Mouse (Mus musculus): ENCODE results near the gene H3f3b. TPM values are rescaled to one million over a fixed set of nuclear protein-coding genes. Genes with fewer than 3 reads are reported as not detected.

H3f3b gene
- polyA plus RNA-seq, 1 experiment from 2014 or later: 1,357 TPM

DNA sequence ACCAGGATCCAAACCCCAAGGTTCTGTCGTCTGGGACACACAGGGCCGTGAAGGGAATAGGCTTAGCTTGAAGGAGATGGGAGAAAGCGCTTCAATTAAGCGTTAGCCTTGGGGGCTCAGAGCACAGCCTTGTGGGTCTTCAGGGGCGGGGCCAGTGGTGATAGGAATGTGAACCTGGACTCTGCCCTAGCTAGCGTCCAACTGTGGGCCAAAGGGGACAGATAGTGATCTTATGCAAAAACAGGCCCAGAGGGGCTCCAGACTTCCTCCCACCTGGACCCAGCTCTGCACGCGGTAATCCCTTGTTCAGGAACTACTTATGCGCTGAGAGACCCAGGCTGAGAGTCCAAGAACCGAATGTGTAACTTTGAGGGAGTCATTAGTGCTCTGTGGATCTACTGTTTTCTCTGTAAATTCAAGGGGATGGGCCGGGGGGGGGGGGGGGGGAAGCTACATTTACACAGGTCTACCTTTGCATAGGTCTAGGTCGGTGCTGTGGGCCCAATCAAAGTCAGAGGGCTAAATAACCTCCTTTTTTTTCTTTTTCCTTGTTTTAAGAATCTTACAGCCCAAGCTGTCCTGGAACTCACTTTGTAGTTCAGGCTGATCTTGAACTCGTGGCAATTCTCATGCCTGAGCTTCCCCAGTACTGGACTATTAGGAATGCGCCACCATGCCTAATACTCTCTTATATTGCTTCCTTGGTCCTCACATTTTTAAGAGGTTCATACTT, 16.1 kb downstream of the H3f3b start:
- Histone ChIP-seq H3K27ac (replicated peaks) (peak overlapping the region; percentile 91), H3K4me3 (ENCODE audit: low read depth, low read length) (peak overlapping the region; percentile 68), H3K9me3 (ENCODE audit: control insufficient read depth, low read length) (no peaks in the 10 kb centered on the region), H3K4me2 (replicated peaks; ENCODE audit: low read depth) (peak overlapping the region; percentile 90), H3K9ac (ENCODE audit: low read length) (peak overlapping the region; percentile 87), H3K36me3 (ENCODE audit: control insufficient read depth, insufficient read depth, low read length) (peaks cover 7% of the 10 kb centered on the region; the same call in 1 of the 2 replicates), H3K27me3 (ENCODE audit: control insufficient read depth, insufficient read depth, low read length) (no peaks in the 10 kb centered on the region), H3K4me1 (replicated peaks; ENCODE audit: control insufficient read depth, insufficient read depth) (no peaks in the 10 kb centered on the region)
- 24% methylated on average over 14 of the region's 14 CpGs for WGBS
- TF ChIP-seq EP300 (optimal IDR thresholded peaks at IDR 0.05) (no peak), CTCF (IDR thresholded peaks at IDR 0.05; ENCODE audit: low read depth) (no peak)
- no peak for ATAC-seq (ENCODE audit: low FRiP score, low TSS enrichment)
- no peak for DNase-seq (ENCODE audit: low spot score)

DNA sequence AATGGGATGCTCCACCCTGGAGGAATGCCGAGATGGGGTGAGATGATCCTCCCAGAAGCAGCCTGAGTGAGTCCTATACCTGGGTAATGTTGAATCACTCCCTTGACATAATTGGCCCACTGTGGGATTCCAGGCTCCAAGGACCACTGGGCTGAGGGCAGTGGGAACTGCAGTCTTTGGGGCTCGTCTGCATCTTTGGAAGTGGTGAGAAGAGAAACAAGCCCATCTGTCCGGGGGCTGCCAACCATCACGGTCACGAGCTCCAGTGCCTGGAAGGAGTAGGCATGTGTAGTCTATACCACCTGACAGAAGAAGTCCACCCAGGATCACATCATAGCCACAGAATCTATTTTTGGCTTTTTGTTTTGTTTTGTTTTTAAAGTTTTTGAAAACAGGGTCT, 16.8 kb downstream of the H3f3b start:
- ATAC-seq (ENCODE audit: low FRiP score, low TSS enrichment) (no peak), DNase-seq (ENCODE audit: low spot score) (no peak)
- Histone ChIP-seq H3K9ac (ENCODE audit: low read length) (no peak overlapping the region), H3K27ac (replicated peaks) (no peak overlapping the region), H3K4me2 (replicated peaks; ENCODE audit: low read depth) (no peak overlapping the region), H3K9me3 (ENCODE audit: control insufficient read depth, low read length) (no peaks in the 10 kb centered on the region), H3K4me3 (ENCODE audit: low read depth, low read length) (no peak overlapping the region), H3K4me1 (replicated peaks; ENCODE audit: control insufficient read depth, insufficient read depth) (no peaks in the 10 kb centered on the region), H3K27me3 (ENCODE audit: control insufficient read depth, insufficient read depth, low read length) (no peaks in the 10 kb centered on the region), H3K36me3 (ENCODE audit: control insufficient read depth, insufficient read depth, low read length) (peaks cover 7% of the 10 kb centered on the region; the same call in 1 of the 2 replicates)
- WGBS: 86% methylated on average over 5 of the region's 5 CpGs
- TF ChIP-seq EP300 (optimal IDR thresholded peaks at IDR 0.05) (no peak), CTCF (IDR thresholded peaks at IDR 0.05; ENCODE audit: low read depth) (no peak)

DNA sequence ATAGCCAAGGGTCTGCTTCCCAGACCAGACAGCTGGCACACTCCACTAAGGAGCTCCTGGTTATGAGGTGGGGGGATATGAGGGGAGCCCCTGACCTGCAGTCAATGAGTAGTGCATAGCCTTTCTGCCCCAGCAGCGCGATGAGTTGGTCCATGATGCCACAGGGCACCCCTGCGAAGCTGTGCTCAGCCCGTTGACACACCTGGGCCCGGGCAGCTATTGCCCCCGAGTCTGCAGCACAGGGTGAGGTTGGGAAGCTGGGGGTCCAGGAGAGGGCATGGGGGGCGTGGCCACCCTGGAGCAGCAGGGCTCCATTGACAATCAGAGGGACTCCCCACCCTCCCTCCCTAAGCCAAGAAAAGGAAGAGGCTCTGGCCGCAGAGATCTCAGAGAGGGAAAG, 17.6 kb downstream of the H3f3b start:
- DNase-seq (ENCODE audit: low spot score) (no peak), ATAC-seq (ENCODE audit: low FRiP score, low TSS enrichment) (no peak)
- no peak overlapping the region for H3K4me3 ChIP-seq (ENCODE audit: low read depth, low read length)
- H3K36me3 ChIP-seq (ENCODE audit: control insufficient read depth, insufficient read depth, low read length): peaks cover 7% of the 10 kb centered on the region; the same call in 1 of the 2 replicates
- no peaks in the 10 kb centered on the region for H3K27me3 ChIP-seq (ENCODE audit: control insufficient read depth, insufficient read depth, low read length)
- peaks cover 5% of the 10 kb centered on the region; the same call in 1 of the 2 replicates for H3K4me1 ChIP-seq (replicated peaks; ENCODE audit: control insufficient read depth, insufficient read depth)
- WGBS: 81% methylated on average over 8 of the region's 8 CpGs
- no peak overlapping the region for H3K9ac ChIP-seq (ENCODE audit: low read length)
- H3K27ac ChIP-seq (replicated peaks): no peak overlapping the region
- H3K4me2 ChIP-seq (replicated peaks; ENCODE audit: low read depth): no peak overlapping the region
- TF ChIP-seq EP300 (optimal IDR thresholded peaks at IDR 0.05) (no peak), CTCF (IDR thresholded peaks at IDR 0.05; ENCODE audit: low read depth) (no peak)
- no peaks in the 10 kb centered on the region for H3K9me3 ChIP-seq (ENCODE audit: control insufficient read depth, low read length)

DNA sequence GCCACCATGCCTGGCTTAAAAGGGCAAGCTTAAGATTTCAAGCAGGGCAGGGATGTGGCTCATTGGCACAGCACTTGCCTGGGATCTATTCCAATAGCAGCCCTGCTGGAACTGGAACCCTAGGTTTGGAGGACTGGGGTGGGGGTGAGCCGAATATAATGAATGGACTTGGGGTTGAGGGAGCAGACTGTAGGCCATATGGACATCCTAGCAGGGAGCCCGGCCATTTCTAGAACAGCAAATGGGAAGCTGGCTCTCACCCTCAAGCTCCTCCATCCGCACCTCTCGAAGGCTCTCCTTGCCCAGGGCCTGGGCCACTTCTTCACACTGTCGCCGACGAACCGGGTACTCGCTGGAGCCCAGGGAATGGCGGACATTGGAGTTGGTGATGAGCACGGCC, 18.1 kb downstream of the H3f3b start:
- Histone ChIP-seq H3K36me3 (ENCODE audit: control insufficient read depth, insufficient read depth, low read length) (peaks cover 7% of the 10 kb centered on the region; the same call in 1 of the 2 replicates), H3K4me2 (replicated peaks; ENCODE audit: low read depth) (no peak overlapping the region), H3K9ac (ENCODE audit: low read length) (no peak overlapping the region), H3K4me3 (ENCODE audit: low read depth, low read length) (no peak overlapping the region), H3K9me3 (ENCODE audit: control insufficient read depth, low read length) (no peaks in the 10 kb centered on the region), H3K27ac (replicated peaks) (no peak overlapping the region), H3K4me1 (replicated peaks; ENCODE audit: control insufficient read depth, insufficient read depth) (peaks cover 6% of the 10 kb centered on the region; the same call in 1 of the 2 replicates), H3K27me3 (ENCODE audit: control insufficient read depth, insufficient read depth, low read length) (no peaks in the 10 kb centered on the region)
- WGBS: 91% methylated on average over 11 of the region's 11 CpGs
- no peak for ATAC-seq (ENCODE audit: low FRiP score, low TSS enrichment)
- DNase-seq (ENCODE audit: low spot score): no peak
- TF ChIP-seq CTCF (IDR thresholded peaks at IDR 0.05; ENCODE audit: low read depth): no peak
- no peak for TF ChIP-seq EP300 (optimal IDR thresholded peaks at IDR 0.05)

DNA sequence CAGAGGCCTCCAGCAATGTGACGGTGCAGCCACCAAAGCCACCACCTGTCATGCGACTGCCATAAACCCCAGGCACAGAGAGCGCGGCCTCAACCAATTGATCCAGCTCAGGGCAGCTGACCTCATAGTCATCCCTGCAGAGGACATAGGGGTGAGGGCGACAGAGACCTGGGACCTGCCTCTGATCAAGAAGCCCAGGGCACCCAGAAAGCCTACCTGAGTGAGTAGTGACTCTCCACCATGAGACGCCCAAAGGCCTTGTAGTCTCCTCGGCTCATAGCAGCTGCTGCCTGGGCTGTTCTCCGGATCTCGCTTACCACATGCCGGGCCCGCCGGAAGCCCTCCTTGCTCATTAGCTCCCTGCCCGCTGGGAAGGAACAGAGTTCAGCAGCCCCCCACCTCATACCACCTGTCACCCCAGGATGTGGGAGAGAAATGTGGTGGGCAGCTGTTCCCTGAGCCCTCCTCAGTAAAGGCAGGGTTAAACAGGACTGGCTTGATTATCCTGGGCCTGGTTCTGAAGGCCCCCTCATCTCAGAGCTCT, 18.9 kb downstream of the H3f3b start:
- no peaks in the 10 kb centered on the region for H3K27me3 ChIP-seq (ENCODE audit: control insufficient read depth, insufficient read depth, low read length)
- no peak for TF ChIP-seq CTCF (IDR thresholded peaks at IDR 0.05; ENCODE audit: low read depth)
- no peak for TF ChIP-seq EP300 (optimal IDR thresholded peaks at IDR 0.05)
- no peaks in the 10 kb centered on the region for H3K9me3 ChIP-seq (ENCODE audit: control insufficient read depth, low read length)
- H3K36me3 ChIP-seq (ENCODE audit: control insufficient read depth, insufficient read depth, low read length): peaks cover 7% of the 10 kb centered on the region; the same call in 1 of the 2 replicates
- H3K9ac ChIP-seq (ENCODE audit: low read length): no peak overlapping the region
- H3K27ac ChIP-seq (replicated peaks): no peak overlapping the region
- no peak overlapping the region for H3K4me2 ChIP-seq (replicated peaks; ENCODE audit: low read depth)
- WGBS: 88% methylated on average over 12 of the region's 13 CpGs
- peaks cover 6% of the 10 kb centered on the region; the same call in 1 of the 2 replicates for H3K4me1 ChIP-seq (replicated peaks; ENCODE audit: control insufficient read depth, insufficient read depth)
- DNase-seq (ENCODE audit: low spot score) (no peak), ATAC-seq (ENCODE audit: low FRiP score, low TSS enrichment) (no peak)
- no peak overlapping the region for H3K4me3 ChIP-seq (ENCODE audit: low read depth, low read length)

DNA sequence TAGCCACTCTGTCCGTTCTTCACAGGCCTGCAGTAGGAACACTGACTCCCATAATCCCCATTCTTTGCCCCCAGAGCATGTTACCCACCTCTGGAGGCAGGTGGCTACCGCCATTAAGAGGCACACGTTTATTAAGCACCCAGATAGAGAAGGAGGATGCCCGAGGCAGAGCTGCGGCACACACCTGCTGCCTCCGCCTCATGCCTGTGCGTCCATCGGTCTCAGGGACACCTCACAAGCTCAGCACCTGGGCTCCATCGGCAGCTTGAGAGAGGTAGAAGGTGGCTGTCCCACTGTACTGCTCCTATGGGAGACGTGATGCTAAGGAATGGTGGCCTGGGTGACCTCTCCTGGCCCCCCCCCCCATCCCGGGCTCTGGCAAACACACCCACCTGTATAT, 19.4 kb downstream of the H3f3b start:
- no peak overlapping the region for H3K9ac ChIP-seq (ENCODE audit: low read length)
- H3K36me3 ChIP-seq (ENCODE audit: control insufficient read depth, insufficient read depth, low read length): peaks cover 7% of the 10 kb centered on the region; the same call in 1 of the 2 replicates
- WGBS: 84% methylated on average over 11 of the region's 11 CpGs
- ATAC-seq (ENCODE audit: low FRiP score, low TSS enrichment) (no peak), DNase-seq (ENCODE audit: low spot score) (no peak)
- no peaks in the 10 kb centered on the region for H3K27me3 ChIP-seq (ENCODE audit: control insufficient read depth, insufficient read depth, low read length)
- no peak overlapping the region for H3K4me2 ChIP-seq (replicated peaks; ENCODE audit: low read depth)
- H3K4me1 ChIP-seq (replicated peaks; ENCODE audit: control insufficient read depth, insufficient read depth): peaks cover 6% of the 10 kb centered on the region; the same call in 1 of the 2 replicates
- no peak overlapping the region for H3K27ac ChIP-seq (replicated peaks)
- no peak overlapping the region for H3K4me3 ChIP-seq (ENCODE audit: low read depth, low read length)
- no peaks in the 10 kb centered on the region for H3K9me3 ChIP-seq (ENCODE audit: control insufficient read depth, low read length)
- TF ChIP-seq CTCF (IDR thresholded peaks at IDR 0.05; ENCODE audit: low read depth) (no peak), EP300 (optimal IDR thresholded peaks at IDR 0.05) (no peak)

Data from stomach, postnatal 0 days (tissue).